Mouse (Mus musculus) bone marrow, adult 2 months (tissue): Measurements from ENCODE around the gene Pdcd11. TPM values are rescaled to one million over a fixed set of nuclear protein-coding genes. Genes with fewer than 3 reads are reported as not detected.

ENCODE experiments used
- H3K27ac ChIP-seq: fragments of 200-500 bp; 2 replicates; pipeline ENCODE4 v1.5.1; 2012; ENCODE audit warnings: low read depth, mild to moderate bottlenecking, control low read depth, inconsistent platforms, low read length; ENCODE audit not compliant: control insufficient read depth, poor library complexity, insufficient read depth
- H3K4me1 ChIP-seq: fragments of 200-500 bp; 2 replicates; pipeline ENCODE4 v1.6.1; 2011; ENCODE audit warnings: low read length; ENCODE audit not compliant: control insufficient read depth, insufficient read depth
- H3K4me3 ChIP-seq: fragments of 200-500 bp; replicated peaks from 2 replicates; pipeline ENCODE3; 2011; ENCODE audit warnings: mild to moderate bottlenecking, low read depth, low read length, control low read depth; ENCODE audit not compliant: control insufficient read depth
- CTCF ChIP-seq: fragments of 200-500 bp; IDR thresholded peaks from 2 replicates; pipeline ENCODE4 v1.5.1; 2011; ENCODE audit warnings: low read length, control low read depth; ENCODE audit not compliant: control insufficient read depth, insufficient read depth
- POLR2A ChIP-seq: fragments of 200-500 bp; IDR thresholded peaks from 2 replicates; pipeline ENCODE4 v1.6.1; 2011; ENCODE audit warnings: low read depth, mild to moderate bottlenecking, control low read depth, low read length, borderline replicate concordance; ENCODE audit not compliant: control insufficient read depth
- WGBS: fragments of 180-500 bp; shearing (Covaris S2); methylation state at CpG from one replicate; pipeline ENCODE4 v1.1.7; 2018; 5-methylcytosine and 5-hydroxymethylcytosine counted together
- polyA plus RNA-seq: library from polyadenylated mRNA; stranded (reverse); fragments of >200 nt; gene quantifications from 2 replicates; pipeline ENCODE4 v1.2.4, GENCODE M21; 2011; ENCODE audit warnings: low replicate concordance; ENCODE audit not compliant: missing spikeins, insufficient read depth, insufficient read length

Pdcd11 gene
- polyA plus RNA-seq, 1 experiment, result 17.6 TPM

GRCm38 (mm10) chr19:47151332-47152061 lies 60.9 kb downstream of the Pdcd11 start:
- 28% methylated on average over 32 of the region's 32 CpGs for WGBS
- TF ChIP-seq CTCF (no peak), POLR2A (no peak)
- Histone ChIP-seq H3K4me1 (no peaks in the 10 kb centered on the region), H3K4me3 (no peak overlapping the region), H3K27ac (no peak overlapping the region)

GRCm38 (mm10) chr19:47152062-47152369 lies 61.4 kb downstream of the Pdcd11 start:
- no peak overlapping the region for H3K27ac ChIP-seq
- no peaks in the 10 kb centered on the region for H3K4me1 ChIP-seq
- 73% methylated on average over 12 of the region's 12 CpGs for WGBS
- H3K4me3 ChIP-seq, result no peak overlapping the region
- TF ChIP-seq CTCF (no peak), POLR2A (no peak)

GRCm38 (mm10) chr19:47153767-47154166 lies 63.2 kb downstream of the Pdcd11 start:
- TF ChIP-seq CTCF (no peak), POLR2A (no peak)
- H3K4me1 ChIP-seq, result no peaks in the 10 kb centered on the region
- WGBS, result 85% methylated on average over 7 of the region's 7 CpGs
- H3K27ac ChIP-seq, result no peak overlapping the region
- no peak overlapping the region for H3K4me3 ChIP-seq

- Histone ChIP-seq H3K4me1 (no peaks in the 10 kb centered on the region), H3K27ac (no peak within 1 kb of the TSS), H3K4me3 (no peak within 1 kb of the TSS)
- WGBS, result 83% methylated on average over 11 of the region's 11 CpGs
- TF ChIP-seq CTCF, result no peak
- TF ChIP-seq POLR2A, result no peak
These were observed 67.1 kb downstream of the Pdcd11 start, which contains the start of gene Calhm3 for GRCm38 (mm10) chr19:47157664-47158063. TSS of gene Calhm3 (minus strand) at chr19:47157764.

- 58% methylated on average over 4 of the region's 4 CpGs for WGBS
- Histone ChIP-seq H3K27ac (no peak overlapping the region), H3K4me3 (no peak overlapping the region), H3K4me1 (no peaks in the 10 kb centered on the region; the same call in 1 of the 2 replicates)
- TF ChIP-seq CTCF (no peak), POLR2A (no peak)
These were observed 71.1 kb downstream of the Pdcd11 start for GRCm38 (mm10) chr19:47161669-47162068.

GRCm38 (mm10) chr19:47163176-47163744 lies 72.7 kb downstream of the Pdcd11 start:
- Histone ChIP-seq H3K4me1 (no peaks in the 10 kb centered on the region; the same call in 1 of the 2 replicates), H3K4me3 (no peak overlapping the region), H3K27ac (no peak overlapping the region)
- TF ChIP-seq CTCF (no peak), POLR2A (no peak)
- WGBS, result 84% methylated on average over 6 of the region's 6 CpGs

- TF ChIP-seq CTCF, result no peak
- TF ChIP-seq POLR2A, result no peak
- H3K27ac ChIP-seq, result no peak overlapping the region
- H3K4me1 ChIP-seq, result no peaks in the 10 kb centered on the region; the same call in 1 of the 2 replicates
- no peak overlapping the region for H3K4me3 ChIP-seq
- WGBS, result 65% methylated on average over 3 of the region's 3 CpGs
These were observed 76.2 kb downstream of the Pdcd11 start for GRCm38 (mm10) chr19:47166758-47167157.

GRCm38 (mm10) chr19:47167617-47168214 lies 77.1 kb downstream of the Pdcd11 start:
- WGBS, result 56% methylated on average over 7 of the region's 7 CpGs
- Histone ChIP-seq H3K27ac (no peak overlapping the region), H3K4me1 (no peaks in the 10 kb centered on the region; the same call in 1 of the 2 replicates), H3K4me3 (no peak overlapping the region)
- TF ChIP-seq POLR2A (no peak), CTCF (no peak)
